Mouse (Mus musculus) embryonic stem cell, embryonic (primary cell): ENCODE measurements around the gene Olfr1170.

ENCODE experiments used
- CTCF ChIA-PET, 4 experiments: fragments of 300-600 bp in 2 of 4; fragments of 350-600 bp in 2 of 4; sonication (Branson Sonifier 250); formaldehyde crosslinking; loops; one replicate each; lab custom pipeline; 2022; ENCODE audit warnings: inconsistent platforms in 2 of 4; lab: Charles Lee
- POLR2A ChIA-PET, 4 experiments: fragments of 300-600 bp in 2 of 4; fragments of 350-600 bp in 2 of 4; sonication (Branson Sonifier 250); formaldehyde crosslinking; loops; one replicate each; lab custom pipeline; 2022; ENCODE audit warnings: antibody characterized with exemption in 4 of 4, inconsistent platforms in 1 of 4; lab: Charles Lee

Gene Olfr1170

DNA sequence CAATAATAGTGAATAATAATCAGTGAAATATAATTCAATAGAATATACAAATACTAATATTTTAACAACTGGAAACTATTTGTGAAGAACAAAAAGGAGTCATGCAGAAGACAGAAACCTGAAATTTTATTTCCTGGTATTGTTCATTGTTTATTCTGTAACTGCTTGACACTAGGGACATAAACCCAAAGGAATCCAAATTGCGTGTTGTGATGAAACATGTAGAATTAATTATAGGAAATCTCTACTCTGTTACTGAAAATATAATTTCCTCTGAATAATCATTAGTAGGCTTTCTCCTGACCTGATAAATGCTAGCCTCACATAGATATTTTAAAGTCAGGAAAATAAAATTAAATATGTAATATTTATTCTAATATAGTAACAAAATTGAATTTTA lies at the start of gene Olfr1170:
Gene Olfr1170 (minus strand): TSS at position 101 of the 400 bp plus-strand sequence.
- ChIA-PET CTCF (no interaction called here), POLR2A (no interaction called here)

DNA sequence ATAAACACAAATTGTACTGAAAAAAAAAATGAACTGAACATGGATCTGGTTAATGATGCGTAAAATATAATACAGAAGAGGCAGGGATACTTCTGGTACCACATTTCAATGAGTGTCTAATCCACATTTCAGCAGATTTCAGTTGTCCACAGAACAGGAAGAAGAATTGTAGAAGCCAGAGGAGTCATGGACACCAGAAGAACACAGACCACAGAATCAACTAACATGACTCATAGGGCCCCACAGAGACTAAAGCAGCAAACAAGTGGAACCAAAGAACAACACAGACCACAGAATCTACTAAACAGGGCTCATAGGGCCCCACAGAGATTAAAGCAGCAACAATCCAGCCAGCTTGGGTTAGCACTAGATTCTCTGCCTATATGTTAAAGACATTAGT lies 7.3 kb downstream of the Olfr1170 start:
- ChIA-PET POLR2A (no interaction called here), CTCF (no interaction called here)

DNA sequence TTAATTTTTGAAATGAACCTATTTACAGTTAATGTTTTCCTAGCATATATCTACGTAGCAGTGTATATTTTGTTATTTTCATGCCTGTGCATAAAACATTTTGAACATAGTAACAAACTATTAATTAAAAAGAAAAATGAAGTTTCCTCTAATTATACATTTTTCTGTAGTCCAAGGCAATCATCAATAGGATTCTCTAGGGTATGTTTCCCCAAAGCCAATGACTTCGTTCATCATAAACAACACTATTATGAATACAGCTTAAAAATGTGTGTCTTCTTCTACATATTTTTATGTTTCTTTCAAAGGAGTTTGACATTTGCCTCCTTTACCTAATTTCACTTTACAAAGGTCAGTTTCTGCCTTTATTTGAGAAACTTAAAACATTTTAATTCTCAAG lies 46.6 kb downstream of the Olfr1170 start, which contains the start of gene Olfr1168:
Gene Olfr1168 (plus strand): TSS at position 301 of the 400 bp plus-strand sequence.
- CTCF ChIA-PET, result no interaction called here
- POLR2A ChIA-PET, result no interaction called here
